Mouse (Mus musculus): ENCODE measurements around the gene Dmc1. TPM values are rescaled to one million over a fixed set of nuclear protein-coding genes. Genes with fewer than 3 reads are reported as not detected.

The Dmc1 gene
- polyA plus RNA-seq, 1 experiment from 2014 or later = 1.7 TPM

- WGBS = under 1% methylated on average over 52 of the region's 52 CpGs
- Histone ChIP-seq H3K4me2 (ENCODE audit: low read depth, low read length) (peak overlapping the region; percentile 86), H3K9me3 (ENCODE audit: control insufficient read depth, low read length) (no peaks in the 10 kb centered on the region), H3K27me3 (replicated peaks; ENCODE audit: control insufficient read depth, insufficient read depth, low read length) (no peaks in the 10 kb centered on the region), H3K4me1 (ENCODE audit: control insufficient read depth, insufficient read depth, low read length) (peaks cover 10% of the 10 kb centered on the region; the same call in 1 of the 2 replicates), H3K9ac (ENCODE audit: low read depth, low read length) (peak overlapping the region; percentile 100), H3K4me3 (ENCODE audit: low read length) (peak overlapping the region; percentile 87), H3K27ac (ENCODE audit: low read length) (peak overlapping the region; percentile 98), H3K36me3 (ENCODE audit: control insufficient read depth, insufficient read depth, low read length) (peaks cover 17% of the 10 kb centered on the region)
- peak; percentile 75 for ATAC-seq
Observed at GRCm38 (mm10) chr15:79545921-79546399, 58.9 kb downstream of the Dmc1 start.

- ATAC-seq = no peak
- Histone ChIP-seq H3K4me3 (ENCODE audit: low read length) (peak overlapping the region; percentile 87), H3K4me2 (ENCODE audit: low read depth, low read length) (peak overlapping the region; percentile 86), H3K4me1 (ENCODE audit: control insufficient read depth, insufficient read depth, low read length) (peaks cover 10% of the 10 kb centered on the region; the same call in 1 of the 2 replicates), H3K9me3 (ENCODE audit: control insufficient read depth, low read length) (no peaks in the 10 kb centered on the region), H3K27me3 (replicated peaks; ENCODE audit: control insufficient read depth, insufficient read depth, low read length) (no peaks in the 10 kb centered on the region), H3K27ac (ENCODE audit: low read length) (peak overlapping the region; percentile 98), H3K36me3 (ENCODE audit: control insufficient read depth, insufficient read depth, low read length) (peaks cover 21% of the 10 kb centered on the region), H3K9ac (ENCODE audit: low read depth, low read length) (peak overlapping the region; percentile 100)
- 2% methylated on average over 3 of the region's 3 CpGs for WGBS
Observed at GRCm38 (mm10) chr15:79545496-79545895, 59.4 kb downstream of the Dmc1 start.

- Histone ChIP-seq H3K36me3 (ENCODE audit: control insufficient read depth, insufficient read depth, low read length) (peaks cover 25% of the 10 kb centered on the region), H3K4me3 (ENCODE audit: low read length) (no peak overlapping the region)
Observed at GRCm38 (mm10) chr15:79543968-79544367, 60.9 kb downstream of the Dmc1 start.

GRCm38 (mm10) chr15:79533796-79534195 is 71.1 kb downstream of the Dmc1 start:
- 88% methylated on average over 3 of the region's 3 CpGs for WGBS
- Histone ChIP-seq H3K27ac (ENCODE audit: low read length) (no peak overlapping the region), H3K27me3 (replicated peaks; ENCODE audit: control insufficient read depth, insufficient read depth, low read length) (no peaks in the 10 kb centered on the region), H3K9ac (ENCODE audit: low read depth, low read length) (no peak overlapping the region), H3K9me3 (ENCODE audit: control insufficient read depth, low read length) (no peaks in the 10 kb centered on the region), H3K36me3 (ENCODE audit: control insufficient read depth, insufficient read depth, low read length) (peaks cover 37% of the 10 kb centered on the region), H3K4me3 (ENCODE audit: low read length) (no peak overlapping the region), H3K4me1 (ENCODE audit: control insufficient read depth, insufficient read depth, low read length) (no peaks in the 10 kb centered on the region), H3K4me2 (ENCODE audit: low read depth, low read length) (no peak overlapping the region)
- peak; percentile 18; the same call in 1 of the 2 replicates for ATAC-seq

More at GRCm38 (mm10) chr15:79543968-79544367, 60.9 kb downstream of the Dmc1 start:
- WGBS = 97% methylated on average over 3 of the region's 3 CpGs
- H3K9ac ChIP-seq (ENCODE audit: low read depth, low read length) = no peak overlapping the region
- H3K9me3 ChIP-seq (ENCODE audit: control insufficient read depth, low read length) = no peaks in the 10 kb centered on the region
- no peak for ATAC-seq
- H3K27me3 ChIP-seq (replicated peaks; ENCODE audit: control insufficient read depth, insufficient read depth, low read length) = no peaks in the 10 kb centered on the region
- no peak overlapping the region for H3K27ac ChIP-seq (ENCODE audit: low read length)
- H3K4me2 ChIP-seq (ENCODE audit: low read depth, low read length) = peak overlapping the region; percentile 86; the same call in 1 of the 2 replicates
- peaks cover 10% of the 10 kb centered on the region; the same call in 1 of the 2 replicates for H3K4me1 ChIP-seq (ENCODE audit: control insufficient read depth, insufficient read depth, low read length)

GRCm38 (mm10) chr15:79529935-79530334 is 75.0 kb downstream of the Dmc1 start:
- Histone ChIP-seq H3K4me1 (ENCODE audit: control insufficient read depth, insufficient read depth, low read length) (no peaks in the 10 kb centered on the region), H3K9ac (ENCODE audit: low read depth, low read length) (no peak overlapping the region), H3K36me3 (ENCODE audit: control insufficient read depth, insufficient read depth, low read length) (peaks cover 28% of the 10 kb centered on the region), H3K27me3 (replicated peaks; ENCODE audit: control insufficient read depth, insufficient read depth, low read length) (no peaks in the 10 kb centered on the region), H3K4me2 (ENCODE audit: low read depth, low read length) (no peak overlapping the region), H3K27ac (ENCODE audit: low read length) (no peak overlapping the region), H3K9me3 (ENCODE audit: control insufficient read depth, low read length) (no peaks in the 10 kb centered on the region), H3K4me3 (ENCODE audit: low read length) (no peak overlapping the region)
- ATAC-seq = no peak
- WGBS = 69% methylated on average over 7 of the region's 7 CpGs

GRCm38 (mm10) chr15:79527991-79528639 is 76.8 kb downstream of the Dmc1 start:
- ATAC-seq = no peak
- H3K9me3 ChIP-seq (ENCODE audit: control insufficient read depth, low read length) = no peaks in the 10 kb centered on the region
- H3K4me3 ChIP-seq (ENCODE audit: low read length) = no peak overlapping the region
- H3K4me1 ChIP-seq (ENCODE audit: control insufficient read depth, insufficient read depth, low read length) = no peaks in the 10 kb centered on the region
- H3K27me3 ChIP-seq (replicated peaks; ENCODE audit: control insufficient read depth, insufficient read depth, low read length) = no peaks in the 10 kb centered on the region
- WGBS = 66% methylated on average over 5 of the region's 5 CpGs
- H3K9ac ChIP-seq (ENCODE audit: low read depth, low read length) = no peak overlapping the region
- peaks cover 22% of the 10 kb centered on the region for H3K36me3 ChIP-seq (ENCODE audit: control insufficient read depth, insufficient read depth, low read length)
- no peak overlapping the region for H3K4me2 ChIP-seq (ENCODE audit: low read depth, low read length)
- H3K27ac ChIP-seq (ENCODE audit: low read length) = no peak overlapping the region

GRCm38 (mm10) chr15:79527192-79527591 is 77.7 kb downstream of the Dmc1 start:
- WGBS = 75% methylated on average over 4 of the region's 4 CpGs
- Histone ChIP-seq H3K27me3 (replicated peaks; ENCODE audit: control insufficient read depth, insufficient read depth, low read length) (no peaks in the 10 kb centered on the region), H3K36me3 (ENCODE audit: control insufficient read depth, insufficient read depth, low read length) (peaks cover 20% of the 10 kb centered on the region), H3K4me1 (ENCODE audit: control insufficient read depth, insufficient read depth, low read length) (no peaks in the 10 kb centered on the region), H3K27ac (ENCODE audit: low read length) (no peak overlapping the region), H3K4me3 (ENCODE audit: low read length) (no peak overlapping the region), H3K9me3 (ENCODE audit: control insufficient read depth, low read length) (no peaks in the 10 kb centered on the region), H3K4me2 (ENCODE audit: low read depth, low read length) (no peak overlapping the region), H3K9ac (ENCODE audit: low read depth, low read length) (no peak overlapping the region)
- 0 out of 2 replicates have a peak, but pooled peaks have one; percentile 26 for ATAC-seq

- WGBS = 61% methylated on average over 9 of the region's 9 CpGs
- Histone ChIP-seq H3K36me3 (ENCODE audit: control insufficient read depth, insufficient read depth, low read length) (peaks cover 20% of the 10 kb centered on the region), H3K9me3 (ENCODE audit: control insufficient read depth, low read length) (no peaks in the 10 kb centered on the region), H3K4me1 (ENCODE audit: control insufficient read depth, insufficient read depth, low read length) (no peaks in the 10 kb centered on the region), H3K27ac (ENCODE audit: low read length) (no peak overlapping the region), H3K4me2 (ENCODE audit: low read depth, low read length) (no peak overlapping the region), H3K9ac (ENCODE audit: low read depth, low read length) (no peak overlapping the region), H3K4me3 (ENCODE audit: low read length) (no peak overlapping the region), H3K27me3 (replicated peaks; ENCODE audit: control insufficient read depth, insufficient read depth, low read length) (no peaks in the 10 kb centered on the region)
- ATAC-seq = 0 out of 2 replicates have a peak, but pooled peaks have one; percentile 16
Observed at GRCm38 (mm10) chr15:79525979-79526768, 78.7 kb downstream of the Dmc1 start.

GRCm38 (mm10) chr15:79525564-79525963 is 79.3 kb downstream of the Dmc1 start:
- ATAC-seq = no peak
- Histone ChIP-seq H3K4me1 (ENCODE audit: control insufficient read depth, insufficient read depth, low read length) (no peaks in the 10 kb centered on the region), H3K36me3 (ENCODE audit: control insufficient read depth, insufficient read depth, low read length) (peaks cover 20% of the 10 kb centered on the region), H3K4me2 (ENCODE audit: low read depth, low read length) (no peak overlapping the region), H3K9ac (ENCODE audit: low read depth, low read length) (no peak overlapping the region), H3K9me3 (ENCODE audit: control insufficient read depth, low read length) (no peaks in the 10 kb centered on the region), H3K4me3 (ENCODE audit: low read length) (no peak overlapping the region), H3K27ac (ENCODE audit: low read length) (no peak overlapping the region), H3K27me3 (replicated peaks; ENCODE audit: control insufficient read depth, insufficient read depth, low read length) (no peaks in the 10 kb centered on the region)
- WGBS = 83% methylated on average over 5 of the region's 5 CpGs

Measured in intestine, embryonic 16.5 days (tissue).